Mouse (Mus musculus) MN1 (cell line): ENCODE results near the gene Lrrc51.
"Not testable (repeated sequence)": the region's sequence is repeated elsewhere in the genome, so short reads cannot be mapped to it uniquely, and the experiment has no call there.

Experiments used
- DNase-seq: peaks from one replicate; pipeline ENCODE4 v3.0.0-alpha.2; 2016; ENCODE audit warnings: low spot score

Gene Lrrc51

GRCm38 (mm10) chr7:101933751-101934240 lies at the start of gene Lrrc51, which contains the start of gene Numa1:
Gene Lrrc51, minus strand, starts transcription at chr7:101933895.
Gene Numa1, plus strand, starts transcription at chr7:101934111.
- DNase-seq = peak; percentile 97

GRCm38 (mm10) chr7:101982735-101983134 lies 49.0 kb upstream of the Lrrc51 start:
- no peak for DNase-seq

GRCm38 (mm10) chr7:101974505-101974904 lies 40.8 kb upstream of the Lrrc51 start:
- DNase-seq = peak; percentile 34

- DNase-seq = no peak
Observed at GRCm38 (mm10) chr7:101973730-101974129, 40.0 kb upstream of the Lrrc51 start.

GRCm38 (mm10) chr7:101971721-101972120 lies 38.0 kb upstream of the Lrrc51 start:
- no peak for DNase-seq

GRCm38 (mm10) chr7:101970821-101971461 lies 37.2 kb upstream of the Lrrc51 start:
- DNase-seq = peak; percentile 83

- DNase-seq = peak; percentile 92
Observed at GRCm38 (mm10) chr7:101970429-101970775, 36.7 kb upstream of the Lrrc51 start.

- DNase-seq = peak; percentile 86
Observed at GRCm38 (mm10) chr7:101969694-101970428, 36.2 kb upstream of the Lrrc51 start.

- no peak for DNase-seq
Observed at GRCm38 (mm10) chr7:101968751-101969150, 35.1 kb upstream of the Lrrc51 start.

GRCm38 (mm10) chr7:101967256-101967655 lies 33.6 kb upstream of the Lrrc51 start:
- no peak for DNase-seq

- DNase-seq = peak; percentile 62
Observed at GRCm38 (mm10) chr7:101965606-101966005, 31.9 kb upstream of the Lrrc51 start.

GRCm38 (mm10) chr7:101964551-101964950 lies 30.9 kb upstream of the Lrrc51 start:
- DNase-seq = no peak

GRCm38 (mm10) chr7:101963621-101964020 lies 29.9 kb upstream of the Lrrc51 start:
- DNase-seq = no peak

- no peak for DNase-seq
Observed at GRCm38 (mm10) chr7:101962829-101963228, 29.1 kb upstream of the Lrrc51 start.

- no peak for DNase-seq
Observed at GRCm38 (mm10) chr7:101956911-101957310, 23.2 kb upstream of the Lrrc51 start.

GRCm38 (mm10) chr7:101956481-101956880 lies 22.8 kb upstream of the Lrrc51 start:
- no peak for DNase-seq

- DNase-seq = no peak
Observed at GRCm38 (mm10) chr7:101955862-101956261, 22.2 kb upstream of the Lrrc51 start.

- DNase-seq = no peak
Observed at GRCm38 (mm10) chr7:101955276-101955675, 21.6 kb upstream of the Lrrc51 start.

- DNase-seq = no peak
Observed at GRCm38 (mm10) chr7:101954163-101954562, 20.5 kb upstream of the Lrrc51 start.

- no peak for DNase-seq
Observed at GRCm38 (mm10) chr7:101952098-101952497, 18.4 kb upstream of the Lrrc51 start.

- DNase-seq = no peak
Observed at GRCm38 (mm10) chr7:101951648-101952047, 18.0 kb upstream of the Lrrc51 start.

- DNase-seq = not testable (repeated sequence)
Observed at GRCm38 (mm10) chr7:101949008-101949407, 15.3 kb upstream of the Lrrc51 start.

- DNase-seq = no peak
Observed at GRCm38 (mm10) chr7:101939758-101940157, 6.1 kb upstream of the Lrrc51 start.
